Mouse (Mus musculus): Measurements from ENCODE around the gene Als2cr12. TPM values are rescaled to one million over a fixed set of nuclear protein-coding genes. Genes with fewer than 3 reads are reported as not detected.
A peak's percentile ranks its signal among the peaks of the same experiment; 100 is the strongest.
"Not testable (repeated sequence)": the region's sequence is repeated elsewhere in the genome, so short reads cannot be mapped to it uniquely, and the experiment has no call there.

Als2cr12 gene
- polyA plus RNA-seq, 1 experiment = not detected

- TF ChIP-seq CTCF (IDR thresholded peaks at IDR 0.05; ENCODE audit: low read depth, low read length) (no peak), POLR2A (IDR thresholded peaks at IDR 0.05; ENCODE audit: borderline replicate concordance, low read depth, low read length) (no peak)
- Histone ChIP-seq H3K27ac (ENCODE audit: insufficient read depth, low read depth, low read length) (no peak overlapping the region; the same call in 1 of the 2 replicates), H3K4me3 (ENCODE audit: insufficient read depth, low read length) (no peak overlapping the region)
These were observed 2.1 kb downstream of the Als2cr12 start for GRCm38 (mm10) chr1:58693696-58694095.

DNA sequence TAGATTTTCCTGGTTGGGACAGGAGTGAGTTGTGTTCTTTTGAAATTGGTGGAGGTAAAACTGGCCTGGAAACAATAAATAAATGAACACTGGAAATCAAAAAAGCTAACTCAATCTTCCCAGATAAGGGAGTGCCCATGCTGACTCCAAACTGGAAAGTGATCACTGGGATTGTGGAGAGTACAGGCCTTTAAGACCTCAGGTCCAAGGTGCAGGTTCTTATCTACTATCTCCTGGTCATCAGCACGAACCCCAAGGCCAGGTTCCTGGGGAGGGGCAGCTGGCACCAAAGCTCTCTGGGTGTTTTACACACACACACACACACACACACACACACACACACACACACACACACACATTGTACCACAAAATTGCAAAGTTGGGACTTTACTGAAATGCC, 4.1 kb downstream of the Als2cr12 start:
- H3K4me3 ChIP-seq (ENCODE audit: insufficient read depth, low read length); H3K4me1 ChIP-seq (ENCODE audit: control insufficient read depth, insufficient read depth, low read length); H3K27ac ChIP-seq (ENCODE audit: insufficient read depth, low read depth, low read length): not testable (repeated sequence)

More at GRCm38 (mm10) chr1:58693696-58694095, 2.1 kb downstream of the Als2cr12 start:
- peaks cover 9% of the 10 kb centered on the region for H3K4me1 ChIP-seq (ENCODE audit: control insufficient read depth, insufficient read depth, low read length)

GRCm38 (mm10) chr1:58690834-58691488, 4.8 kb downstream of the Als2cr12 start:
- H3K4me1 ChIP-seq (ENCODE audit: control insufficient read depth, insufficient read depth, low read length); H3K27ac ChIP-seq (ENCODE audit: insufficient read depth, low read depth, low read length); H3K4me3 ChIP-seq (ENCODE audit: insufficient read depth, low read length): not testable (repeated sequence)

- TF ChIP-seq CTCF (IDR thresholded peaks at IDR 0.05; ENCODE audit: low read depth, low read length) = no peak
- no peak for TF ChIP-seq POLR2A (IDR thresholded peaks at IDR 0.05; ENCODE audit: borderline replicate concordance, low read depth, low read length)
- H3K27ac ChIP-seq (ENCODE audit: insufficient read depth, low read depth, low read length) = no peak overlapping the region
- H3K4me3 ChIP-seq (ENCODE audit: insufficient read depth, low read length) = no peak overlapping the region
- peaks cover 5% of the 10 kb centered on the region for H3K4me1 ChIP-seq (ENCODE audit: control insufficient read depth, insufficient read depth, low read length)
These were observed 5.6 kb downstream of the Als2cr12 start for GRCm38 (mm10) chr1:58690006-58690744.

- Histone ChIP-seq H3K27ac (ENCODE audit: insufficient read depth, low read depth, low read length) (no peak overlapping the region), H3K4me1 (ENCODE audit: control insufficient read depth, insufficient read depth, low read length) (peaks cover 5% of the 10 kb centered on the region), H3K4me3 (ENCODE audit: insufficient read depth, low read length) (no peak overlapping the region)
- TF ChIP-seq POLR2A (IDR thresholded peaks at IDR 0.05; ENCODE audit: borderline replicate concordance, low read depth, low read length) (no peak), CTCF (IDR thresholded peaks at IDR 0.05; ENCODE audit: low read depth, low read length) (no peak)
These were observed 6.4 kb downstream of the Als2cr12 start for GRCm38 (mm10) chr1:58689426-58689825.

- H3K4me1 ChIP-seq (ENCODE audit: control insufficient read depth, insufficient read depth, low read length); H3K27ac ChIP-seq (ENCODE audit: insufficient read depth, low read depth, low read length); H3K4me3 ChIP-seq (ENCODE audit: insufficient read depth, low read length): not testable (repeated sequence)
These were observed 17.4 kb downstream of the Als2cr12 start for GRCm38 (mm10) chr1:58678412-58678811.

DNA sequence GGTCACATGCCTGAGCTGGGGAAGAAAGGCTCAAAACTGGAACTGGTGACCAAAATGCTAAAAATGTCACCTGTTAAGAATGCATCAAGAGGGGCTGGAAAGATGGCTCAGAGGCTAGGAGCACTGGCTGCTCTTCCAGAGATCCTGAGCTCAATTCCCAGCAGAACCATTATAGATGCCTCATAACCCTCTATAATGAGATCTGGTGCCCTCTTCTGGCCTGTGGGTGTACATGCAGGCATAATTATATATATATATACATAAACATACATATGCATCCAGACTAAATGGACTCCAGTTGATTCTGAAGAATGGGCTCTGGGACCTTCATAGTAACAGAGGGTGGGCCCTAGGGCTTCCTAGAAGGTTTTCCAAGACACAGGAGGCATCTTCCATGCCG, 18.2 kb downstream of the Als2cr12 start:
- no peak for TF ChIP-seq POLR2A (IDR thresholded peaks at IDR 0.05; ENCODE audit: borderline replicate concordance, low read depth, low read length)
- TF ChIP-seq CTCF (IDR thresholded peaks at IDR 0.05; ENCODE audit: low read depth, low read length) = 0 out of 2 replicates have a peak, but pooled peaks have one; percentile 16
- H3K27ac ChIP-seq (ENCODE audit: insufficient read depth, low read depth, low read length) = no peak overlapping the region
- H3K4me1 ChIP-seq (ENCODE audit: control insufficient read depth, insufficient read depth, low read length) = peaks cover 2% of the 10 kb centered on the region; the same call in 1 of the 2 replicates

GRCm38 (mm10) chr1:58675011-58675410, 20.8 kb downstream of the Als2cr12 start:
- Histone ChIP-seq H3K27ac (ENCODE audit: insufficient read depth, low read depth, low read length) (no peak overlapping the region), H3K4me3 (ENCODE audit: insufficient read depth, low read length) (no peak overlapping the region), H3K4me1 (ENCODE audit: control insufficient read depth, insufficient read depth, low read length) (peaks cover 7% of the 10 kb centered on the region)
- TF ChIP-seq POLR2A (IDR thresholded peaks at IDR 0.05; ENCODE audit: borderline replicate concordance, low read depth, low read length) (no peak), CTCF (IDR thresholded peaks at IDR 0.05; ENCODE audit: low read depth, low read length) (no peak)

More for the DNA sequence above, 18.2 kb downstream of the Als2cr12 start:
- no peak overlapping the region for H3K4me3 ChIP-seq (ENCODE audit: insufficient read depth, low read length)

- Histone ChIP-seq H3K27ac (ENCODE audit: insufficient read depth, low read depth, low read length) (no peak overlapping the region), H3K4me3 (ENCODE audit: insufficient read depth, low read length) (no peak overlapping the region), H3K4me1 (ENCODE audit: control insufficient read depth, insufficient read depth, low read length) (peaks cover 11% of the 10 kb centered on the region)
- TF ChIP-seq POLR2A (IDR thresholded peaks at IDR 0.05; ENCODE audit: borderline replicate concordance, low read depth, low read length) = no peak
- no peak for TF ChIP-seq CTCF (IDR thresholded peaks at IDR 0.05; ENCODE audit: low read depth, low read length)
These were observed 23.7 kb downstream of the Als2cr12 start for GRCm38 (mm10) chr1:58672116-58672515.

DNA sequence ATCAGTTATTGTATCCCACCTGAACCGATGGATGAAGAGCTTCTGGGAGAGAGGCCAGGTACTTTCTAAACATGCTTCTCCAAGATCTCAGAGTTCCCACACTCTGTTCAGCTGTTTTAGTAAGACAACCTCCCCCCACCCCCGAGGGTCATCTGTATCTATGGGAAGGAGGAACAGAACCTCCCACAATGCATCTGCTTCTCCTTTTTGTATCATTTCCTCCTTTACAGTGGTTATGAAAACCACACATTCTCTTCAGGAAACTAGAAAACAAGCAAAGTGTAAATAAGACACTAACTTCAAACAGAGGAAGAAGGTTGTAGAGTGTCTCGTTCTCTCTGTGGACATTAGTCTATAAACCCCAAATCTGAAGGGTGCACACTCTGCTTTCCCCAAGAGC, 26.2 kb downstream of the Als2cr12 start:
- H3K4me1 ChIP-seq (ENCODE audit: control insufficient read depth, insufficient read depth, low read length) = peaks cover 11% of the 10 kb centered on the region
- H3K4me3 ChIP-seq (ENCODE audit: insufficient read depth, low read length) = not testable (repeated sequence)
- H3K27ac ChIP-seq (ENCODE audit: insufficient read depth, low read depth, low read length) = peak overlapping the region; percentile 59

Measured in bone marrow macrophage, adult 2 months (primary cell).